Mouse (Mus musculus) megakaryocyte-erythroid progenitor cell, adult 5-6 weeks (primary cell): Measurements from ENCODE around the gene Slc35b2. TPM values are rescaled to one million over a fixed set of nuclear protein-coding genes. Genes with fewer than 3 reads are reported as not detected.

Experiments
- ATAC-seq: replicated peaks from 2 replicates; pipeline ENCODE4 v1.8.0; 2016; ENCODE audit warnings: mild to moderate bottlenecking, inconsistent platforms; ENCODE audit not compliant: severe bottlenecking, poor library complexity, low FRiP score, low TSS enrichment
- total RNA-seq, 2 experiments: library from RNA; stranded (forward) in 1 of 2; stranded (reverse) in 1 of 2; fragments of 200-1000, 215-1000 nt in 1 of 2; fragments of >200 nt in 1 of 2; fragmentation: Nextera tagmentation in 1 of 2; gene quantifications; 2 replicates each; pipeline ENCODE4 v1.2.3; 2014 to 2017

Gene Slc35b2
- total RNA-seq, 2 experiments from 2014 or later, result 46.9 to 60.3 TPM

- ATAC-seq, result no peak
Measured at GRCm38 (mm10) chr17:45557998-45558862, 5.4 kb upstream of the Slc35b2 start.

- ATAC-seq, result no peak
Measured at GRCm38 (mm10) chr17:45559732-45560525, 3.7 kb upstream of the Slc35b2 start.

- no peak for ATAC-seq
Measured at GRCm38 (mm10) chr17:45563216-45563615, 458 bp upstream of the Slc35b2 start.

- ATAC-seq, result no peak; the same call in 1 of the 2 replicates
Measured at GRCm38 (mm10) chr17:45564531-45565084, 934 bp downstream of the Slc35b2 start.

- no peak for ATAC-seq
Measured at GRCm38 (mm10) chr17:45565103-45565502, 1.4 kb downstream of the Slc35b2 start.

- no peak; the same call in 1 of the 2 replicates for ATAC-seq
Measured at GRCm38 (mm10) chr17:45566031-45566359, 2.3 kb downstream of the Slc35b2 start.

- peak; percentile 19 for ATAC-seq
Measured at GRCm38 (mm10) chr17:45566360-45567161, 2.9 kb downstream of the Slc35b2 start.

- ATAC-seq, result peak; percentile 5; the same call in 1 of the 2 replicates
Measured at GRCm38 (mm10) chr17:45567162-45567601, 3.5 kb downstream of the Slc35b2 start.

- ATAC-seq, result no peak
Measured at GRCm38 (mm10) chr17:45568990-45569389, 5.3 kb downstream of the Slc35b2 start.

- ATAC-seq, result no peak
Measured at GRCm38 (mm10) chr17:45569999-45570398, 6.3 kb downstream of the Slc35b2 start.

- ATAC-seq, result peak; percentile 20
Measured at GRCm38 (mm10) chr17:45572103-45573086, 8.7 kb downstream of the Slc35b2 start.

GRCm38 (mm10) chr17:45573087-45573779 is 9.6 kb downstream of the Slc35b2 start, which contains the start of gene Hsp90ab1:
Hsp90ab1 (minus strand) TSS chr17:45573271.
- peak; percentile 68 for ATAC-seq

- ATAC-seq, result peak; percentile 39
Measured at GRCm38 (mm10) chr17:45573780-45574123, 10.1 kb downstream of the Slc35b2 start.

GRCm38 (mm10) chr17:45574129-45574761 is 10.6 kb downstream of the Slc35b2 start:
- peak; percentile 20 for ATAC-seq

GRCm38 (mm10) chr17:45575123-45575897 is 11.6 kb downstream of the Slc35b2 start:
- no peak for ATAC-seq

GRCm38 (mm10) chr17:45578242-45578641 is 14.6 kb downstream of the Slc35b2 start:
- peak; percentile 23 for ATAC-seq
